Mouse (Mus musculus): Measurements from ENCODE around the gene Anapc4.

Anapc4 gene

DNA sequence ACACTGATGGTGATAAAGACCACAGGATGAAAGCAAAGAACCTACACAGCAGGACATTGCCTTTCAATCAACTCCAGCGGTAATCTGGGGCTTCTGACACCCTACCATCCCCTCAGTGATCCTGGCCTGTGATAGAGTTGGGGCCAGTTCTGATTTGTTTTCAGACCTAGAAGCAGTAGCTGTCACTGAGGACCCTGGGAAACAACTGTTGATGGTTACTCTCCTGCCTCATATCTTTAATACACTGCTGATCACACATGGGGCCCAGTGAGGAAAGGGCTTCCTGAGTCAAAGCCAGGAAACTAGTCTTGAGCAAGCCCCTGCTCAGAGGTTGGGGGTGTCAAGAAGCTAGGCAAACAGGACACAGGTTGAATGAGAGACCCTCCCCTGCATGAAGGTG is 37.6 kb downstream of the Anapc4 start:
- DNase-seq = no peak

- DNase-seq = no peak
Observed at GRCm38 (mm10) chr5:52871986-52872385, 38.2 kb downstream of the Anapc4 start.

DNA sequence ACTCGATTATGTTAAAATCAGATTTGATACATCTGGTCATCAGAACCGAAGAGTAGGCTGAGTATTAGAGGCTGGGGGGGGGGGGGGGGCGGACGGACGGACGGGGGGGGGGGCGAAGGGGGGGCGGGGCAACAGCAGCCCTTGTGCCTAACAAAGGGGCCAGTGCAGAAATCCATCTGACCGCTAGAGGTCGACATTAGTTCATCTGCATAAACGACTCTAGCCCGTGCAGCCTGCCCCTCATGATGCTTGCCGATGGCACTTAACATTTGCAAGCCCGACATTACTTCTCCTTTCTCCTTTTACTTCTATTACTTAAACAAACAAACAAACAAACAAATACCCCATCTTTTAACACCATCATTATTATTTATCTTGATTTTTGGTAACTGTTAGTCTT is 45.0 kb downstream of the Anapc4 start:
- peak; percentile 53 for DNase-seq

DNA sequence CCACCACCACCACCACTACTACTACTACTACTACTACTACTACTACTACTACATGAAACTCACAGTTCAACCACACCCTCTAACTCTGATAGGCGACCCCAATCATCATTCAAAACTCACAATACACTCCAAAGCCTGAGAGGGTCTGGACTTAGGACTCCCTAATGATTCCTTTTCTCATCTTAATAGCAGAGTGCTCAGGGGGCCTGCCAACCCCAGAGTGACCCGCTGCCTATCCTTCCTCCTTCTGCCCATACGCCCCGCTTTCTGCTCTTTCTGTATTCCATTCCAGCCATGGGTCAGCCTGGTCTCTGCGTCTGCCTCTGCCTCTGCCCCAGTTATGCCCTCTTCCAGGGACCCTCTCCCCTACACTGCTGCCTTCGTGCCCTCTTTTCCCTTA is 46.1 kb downstream of the Anapc4 start:
- no peak for DNase-seq

GRCm38 (mm10) chr5:52882446-52882845 is 48.6 kb downstream of the Anapc4 start:
- DNase-seq = no peak

GRCm38 (mm10) chr5:52887085-52887484 is 53.3 kb downstream of the Anapc4 start:
- peak; percentile 28 for DNase-seq

DNA sequence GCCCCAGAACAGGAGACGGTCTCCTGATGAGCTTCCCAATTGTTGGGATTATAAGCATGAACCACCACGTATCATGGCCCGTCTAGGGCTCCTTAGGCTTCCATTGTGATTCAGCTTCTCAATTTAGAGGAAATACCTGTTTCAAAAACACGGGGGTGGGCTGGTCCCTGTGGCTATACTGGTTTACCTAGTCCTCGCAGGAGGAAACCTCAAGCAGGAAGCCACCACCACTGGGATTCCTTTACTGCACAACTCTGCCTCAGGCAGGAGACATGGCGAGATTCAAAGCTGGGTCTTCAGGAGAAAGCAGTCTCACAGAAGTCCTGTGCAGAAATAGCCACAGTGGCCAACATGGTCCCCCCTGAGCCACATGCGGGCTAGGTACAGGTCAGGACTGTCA is 56.1 kb downstream of the Anapc4 start:
- no peak for DNase-seq

DNA sequence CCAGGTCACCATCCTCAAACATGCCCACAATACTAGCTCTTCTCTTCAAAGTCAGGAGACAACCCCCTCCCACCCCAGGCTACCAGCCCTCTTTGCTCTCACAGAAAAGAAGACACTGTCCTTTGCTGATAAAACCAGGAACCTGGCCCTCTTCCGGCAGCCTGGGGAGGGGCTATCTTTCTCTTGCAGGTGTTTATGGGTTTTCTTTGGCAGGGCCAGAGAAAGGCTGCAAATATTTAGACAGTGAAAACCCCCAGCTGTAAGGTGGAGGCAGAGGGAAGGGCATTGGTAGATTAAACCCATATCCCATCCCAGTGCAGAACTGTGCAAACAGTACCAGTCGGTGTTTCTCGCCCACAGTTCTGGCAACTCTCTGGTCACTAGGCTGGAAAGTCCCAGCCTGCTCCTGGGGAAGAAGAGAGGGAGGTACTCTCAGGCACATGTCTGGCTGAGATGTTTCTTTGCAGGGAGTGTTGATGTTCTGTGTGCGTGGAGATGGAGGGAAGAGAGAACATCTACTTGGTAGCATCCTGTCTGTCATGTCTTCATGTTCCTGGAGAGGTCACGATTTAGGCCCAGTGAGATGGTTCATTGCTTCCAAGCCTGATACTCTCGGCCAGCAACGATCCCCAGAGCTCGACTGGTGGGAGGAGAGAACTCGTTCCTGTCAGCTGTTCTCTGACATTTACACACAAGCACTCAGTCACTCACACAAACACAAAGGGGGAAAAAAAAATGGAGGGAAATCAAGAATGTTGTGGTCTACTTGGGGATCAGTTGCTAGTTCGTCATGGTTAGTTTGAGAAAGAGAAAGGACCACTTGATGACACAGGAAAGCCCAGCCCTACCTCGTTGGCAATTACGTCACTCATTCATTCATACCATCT is 58.4 kb downstream of the Anapc4 start:
- DNase-seq = no peak

GRCm38 (mm10) chr5:52893938-52894337 is 60.1 kb downstream of the Anapc4 start:
- DNase-seq = no peak

GRCm38 (mm10) chr5:52904246-52904645 is 70.4 kb downstream of the Anapc4 start:
- DNase-seq = no peak

DNA sequence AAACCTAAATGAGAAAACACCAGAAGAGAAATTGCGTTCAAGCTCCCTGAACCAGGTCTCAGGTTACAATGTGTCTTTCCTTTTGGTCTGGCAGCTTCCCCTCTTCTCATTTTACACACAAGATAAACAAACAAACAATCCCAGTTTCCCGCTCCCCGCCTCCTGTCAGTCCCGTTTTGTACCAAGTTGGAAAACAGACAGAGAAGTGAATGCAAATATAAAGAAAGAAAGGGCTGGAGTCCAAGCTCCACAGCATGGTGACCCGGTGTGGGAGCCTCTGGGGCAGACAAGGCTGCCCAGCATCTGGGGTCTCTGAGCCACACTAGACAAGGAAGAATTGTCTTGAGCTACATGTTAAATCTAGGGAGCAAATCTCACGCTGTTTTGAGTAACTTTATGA is 70.9 kb downstream of the Anapc4 start:
- no peak for DNase-seq

GRCm38 (mm10) chr5:52908246-52908645 is 74.4 kb downstream of the Anapc4 start:
- no peak for DNase-seq

DNA sequence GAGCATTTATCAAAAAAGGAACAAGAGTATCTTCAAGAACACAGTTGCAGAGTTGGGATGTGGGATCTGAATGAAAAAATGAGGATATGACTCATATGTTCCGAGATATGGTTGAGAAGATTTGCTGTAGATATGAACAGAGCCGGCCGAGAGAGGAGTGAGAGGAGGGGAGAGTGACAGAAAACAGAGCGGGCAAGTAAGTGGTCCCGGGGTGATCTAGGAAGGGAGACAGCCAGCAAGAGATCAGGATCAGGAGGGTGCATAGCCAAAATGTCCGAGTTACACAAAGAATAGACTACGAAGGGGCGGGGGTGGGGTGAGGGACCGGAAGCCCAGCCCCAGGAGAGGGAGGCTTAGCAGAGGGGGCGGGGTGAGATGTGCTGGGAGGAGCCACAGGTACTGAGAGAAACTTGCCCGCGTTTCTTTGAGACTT is 76.4 kb downstream of the Anapc4 start:
- no peak for DNase-seq

GRCm38 (mm10) chr5:52911286-52911870 is 77.6 kb downstream of the Anapc4 start:
- DNase-seq = no peak

DNA sequence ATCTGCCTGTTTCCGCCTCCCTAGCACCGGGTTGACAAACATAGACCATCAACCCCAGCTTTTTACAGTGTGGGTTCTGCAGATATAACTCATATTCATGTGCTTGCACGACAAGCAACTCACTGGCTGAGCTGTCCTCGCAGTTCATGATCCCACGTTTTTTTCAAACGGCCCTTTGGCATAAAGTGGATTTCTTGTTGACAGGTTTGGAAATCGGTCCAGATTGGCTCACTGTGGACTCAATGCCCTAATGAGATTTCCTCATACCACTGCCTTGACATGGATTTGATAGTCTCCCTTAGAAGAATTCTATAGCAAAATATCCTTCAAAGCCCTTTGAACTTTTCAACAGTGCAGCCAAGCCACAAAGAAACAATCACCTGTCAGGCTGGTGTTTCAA is 79.9 kb downstream of the Anapc4 start:
- DNase-seq = no peak

- DNase-seq = no peak
Observed at GRCm38 (mm10) chr5:52916186-52916585, 82.4 kb downstream of the Anapc4 start.

Measured in cerebellum, adult 11 months (tissue).